Mouse (Mus musculus): ENCODE data around the gene Gm49395. TPM values are rescaled to one million over a fixed set of nuclear protein-coding genes. Genes with fewer than 3 reads are reported as not detected.

The Gm49395 gene
- total RNA-seq, 2 experiments from 2014 or later: 12.5 TPM; not detected in 1

DNA sequence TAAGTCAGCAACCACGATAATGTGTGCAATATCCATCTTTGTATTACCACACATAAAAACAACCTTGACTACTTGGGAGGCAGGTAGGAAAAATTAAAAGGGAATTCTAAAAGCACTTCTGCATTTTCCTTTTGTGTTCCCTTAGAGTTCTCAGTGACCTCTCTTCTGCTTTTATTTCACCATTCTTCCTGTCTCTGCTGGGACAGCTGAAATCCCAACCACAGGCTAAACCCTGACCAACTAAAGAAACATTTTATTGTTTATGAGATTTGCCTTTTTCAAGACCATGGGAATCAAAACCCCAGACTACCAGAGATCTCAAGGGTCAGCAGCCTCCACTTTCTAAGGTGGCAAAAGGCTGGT, 33.8 kb downstream of the Gm49395 start:
- ATAC-seq (replicated peaks; ENCODE audit: low FRiP score, low TSS enrichment, poor library complexity, severe bottlenecking): no peak

- no peak for ATAC-seq (replicated peaks; ENCODE audit: low FRiP score, low TSS enrichment, poor library complexity, severe bottlenecking)
These were observed 34.3 kb downstream of the Gm49395 start for GRCm38 (mm10) chr13:115067324-115067967.

GRCm38 (mm10) chr13:115057555-115057954, 44.2 kb downstream of the Gm49395 start:
- no peak for ATAC-seq (replicated peaks; ENCODE audit: low FRiP score, low TSS enrichment, poor library complexity, severe bottlenecking)

DNA sequence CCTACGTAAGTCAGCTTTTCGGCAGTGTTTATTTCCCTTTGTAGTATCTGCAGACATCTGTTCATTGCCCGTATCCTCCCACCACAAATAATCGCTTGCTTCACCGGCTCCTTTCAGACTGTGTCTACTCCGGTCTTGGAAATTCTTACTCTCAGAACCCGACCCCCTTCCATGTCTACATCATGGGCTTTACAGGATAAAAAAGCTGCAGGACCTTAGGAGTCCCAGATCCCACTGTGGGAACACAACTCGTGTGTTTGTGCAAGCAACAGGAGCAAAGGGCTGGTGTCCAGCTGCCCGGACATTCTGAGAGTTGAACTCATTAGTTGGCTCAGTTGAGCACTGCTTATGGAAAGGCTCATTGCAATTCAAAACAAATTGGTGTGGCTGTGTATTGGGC, 46.9 kb downstream of the Gm49395 start:
- no peak for ATAC-seq (replicated peaks; ENCODE audit: low FRiP score, low TSS enrichment, poor library complexity, severe bottlenecking)

DNA sequence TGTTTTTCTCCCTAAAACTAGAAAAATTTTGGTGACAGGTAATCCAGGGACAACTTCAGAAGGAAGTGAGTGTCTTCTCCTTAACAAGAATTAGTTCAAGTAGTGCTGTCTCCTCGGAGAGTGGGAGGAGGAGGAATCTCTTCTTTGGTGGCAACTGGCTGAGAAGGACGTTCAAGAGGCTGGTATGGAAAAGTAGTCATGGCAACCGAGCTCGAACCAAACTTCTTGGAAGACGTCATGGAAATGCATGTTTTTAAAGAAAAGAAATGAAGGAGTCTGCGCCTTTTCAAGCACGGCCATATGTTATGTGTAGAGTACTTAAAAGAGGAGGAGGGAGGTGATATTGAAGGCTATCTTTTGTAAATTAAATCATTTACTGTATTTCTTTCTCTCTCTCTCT, 49.2 kb downstream of the Gm49395 start:
- no peak for ATAC-seq (replicated peaks; ENCODE audit: low FRiP score, low TSS enrichment, poor library complexity, severe bottlenecking)

DNA sequence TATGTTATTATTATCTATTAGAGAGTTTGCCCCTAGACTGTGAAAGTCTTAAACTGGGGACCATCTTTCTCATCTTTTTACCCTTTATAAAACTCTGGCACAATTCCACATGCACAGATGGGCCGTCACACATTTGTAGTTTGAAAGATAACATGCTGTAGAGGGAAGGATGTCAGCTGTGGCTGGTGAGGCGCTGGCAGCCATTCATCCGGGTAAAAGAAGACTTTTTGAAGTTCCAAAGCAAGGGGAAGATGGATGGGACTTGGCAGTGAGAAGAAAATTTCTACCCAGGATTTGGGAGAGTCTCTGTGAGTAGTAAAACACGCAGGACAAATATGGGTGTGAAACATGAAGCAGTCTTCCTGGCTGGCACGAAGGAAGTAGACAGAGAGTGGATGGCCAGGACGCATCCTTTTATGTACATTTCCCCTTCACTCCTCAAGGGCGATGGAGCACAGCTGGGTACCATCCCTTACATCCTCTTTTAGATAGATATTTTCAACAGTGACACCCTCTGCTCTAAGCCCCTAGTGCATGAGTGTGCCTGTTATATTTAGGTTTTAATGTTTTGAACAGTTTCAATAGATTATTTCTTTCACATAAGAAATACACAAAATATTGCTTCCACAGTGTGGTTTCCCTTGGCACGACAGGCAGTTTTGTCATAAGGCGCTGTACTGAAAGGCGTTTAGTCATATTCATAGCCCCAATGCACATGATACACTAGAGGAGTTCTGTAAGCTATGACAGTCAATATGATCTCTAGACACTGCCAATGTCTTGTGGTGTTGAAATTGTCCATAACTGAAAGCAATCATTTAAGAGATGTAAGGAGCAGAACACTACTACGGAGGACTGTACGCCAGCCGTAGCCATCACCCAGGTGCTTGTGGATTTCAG, 50.8 kb downstream of the Gm49395 start:
- no peak for ATAC-seq (replicated peaks; ENCODE audit: low FRiP score, low TSS enrichment, poor library complexity, severe bottlenecking)

DNA sequence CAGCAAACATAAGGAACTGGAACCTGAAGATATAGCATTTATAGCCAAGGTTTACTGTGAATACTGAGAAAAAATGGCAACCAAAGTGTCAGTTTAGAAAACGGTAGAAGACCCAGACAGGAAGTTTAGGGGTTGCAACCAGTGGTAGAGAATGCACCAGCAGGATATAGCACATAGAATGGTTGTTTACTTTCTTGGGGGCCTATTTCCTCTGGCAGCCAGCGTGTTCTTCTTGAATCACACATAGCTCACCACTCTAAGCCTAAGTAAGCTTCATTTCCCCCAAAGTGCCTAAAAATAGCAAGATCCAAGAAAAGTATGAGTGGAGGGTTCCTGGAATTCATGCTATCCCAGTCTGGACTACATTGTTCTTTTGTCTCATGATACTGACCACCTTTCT, 59.1 kb downstream of the Gm49395 start:
- no peak for ATAC-seq (replicated peaks; ENCODE audit: low FRiP score, low TSS enrichment, poor library complexity, severe bottlenecking)

GRCm38 (mm10) chr13:115037304-115037703, 64.4 kb downstream of the Gm49395 start:
- ATAC-seq (replicated peaks; ENCODE audit: low FRiP score, low TSS enrichment, poor library complexity, severe bottlenecking): no peak

GRCm38 (mm10) chr13:115035387-115035786, 66.3 kb downstream of the Gm49395 start:
- ATAC-seq (replicated peaks; ENCODE audit: low FRiP score, low TSS enrichment, poor library complexity, severe bottlenecking): no peak

DNA sequence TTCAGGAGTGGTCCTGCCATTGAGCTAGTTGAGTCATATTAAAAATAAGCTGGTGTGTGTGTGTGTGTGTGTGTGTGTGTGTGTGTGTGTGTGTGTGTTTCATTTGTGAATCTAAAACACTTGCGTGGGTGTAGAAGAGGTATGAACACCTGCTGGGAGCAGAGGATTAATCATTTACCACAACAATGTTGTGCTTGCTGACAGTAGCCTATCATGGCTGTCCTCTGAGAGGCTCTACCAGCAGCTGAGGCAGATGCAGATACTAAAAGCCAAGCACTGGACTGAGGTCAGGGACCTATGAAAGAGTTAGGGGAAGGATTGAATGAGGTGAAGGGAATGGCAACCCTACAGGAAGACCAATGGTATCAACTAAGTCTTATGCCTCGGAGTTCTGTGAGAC, 68.6 kb downstream of the Gm49395 start:
- ATAC-seq (replicated peaks; ENCODE audit: low FRiP score, low TSS enrichment, poor library complexity, severe bottlenecking): no peak

- ATAC-seq (replicated peaks; ENCODE audit: low FRiP score, low TSS enrichment, poor library complexity, severe bottlenecking): no peak
These were observed 70.3 kb downstream of the Gm49395 start for GRCm38 (mm10) chr13:115031177-115032000.

GRCm38 (mm10) chr13:115025394-115025793, 76.3 kb downstream of the Gm49395 start:
- ATAC-seq (replicated peaks; ENCODE audit: low FRiP score, low TSS enrichment, poor library complexity, severe bottlenecking): no peak

DNA sequence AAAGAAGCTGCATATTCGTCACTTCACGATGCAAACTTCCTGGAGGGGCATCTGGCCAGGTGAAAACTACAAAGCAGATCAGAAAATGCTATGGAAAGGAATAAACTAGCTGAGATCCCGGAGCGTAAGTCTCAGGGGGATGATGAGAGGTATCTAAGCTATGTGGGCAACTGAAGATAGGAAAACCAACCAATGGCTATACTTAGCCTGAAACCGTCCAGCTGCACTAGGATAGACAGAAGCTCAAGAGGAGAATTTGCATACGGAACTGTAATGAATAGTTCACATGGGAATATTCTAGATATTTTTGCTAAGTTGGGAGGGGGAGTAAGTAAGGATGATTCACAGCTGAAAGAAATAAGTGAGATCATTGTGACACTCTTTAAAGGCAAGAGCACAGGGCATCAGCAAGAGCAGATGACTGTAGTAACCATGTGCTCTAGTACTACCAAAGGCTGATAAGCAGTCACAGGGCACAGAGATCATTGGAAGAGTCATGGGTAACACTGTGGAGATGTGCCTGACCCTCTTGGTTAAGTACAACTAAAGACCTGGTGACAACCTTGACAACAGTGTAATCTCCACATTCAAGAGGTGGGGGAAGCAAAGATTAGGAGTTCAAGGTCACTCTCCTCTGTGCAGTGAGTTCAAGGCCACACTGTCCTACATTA, 79.5 kb downstream of the Gm49395 start:
- no peak for ATAC-seq (replicated peaks; ENCODE audit: low FRiP score, low TSS enrichment, poor library complexity, severe bottlenecking)

DNA sequence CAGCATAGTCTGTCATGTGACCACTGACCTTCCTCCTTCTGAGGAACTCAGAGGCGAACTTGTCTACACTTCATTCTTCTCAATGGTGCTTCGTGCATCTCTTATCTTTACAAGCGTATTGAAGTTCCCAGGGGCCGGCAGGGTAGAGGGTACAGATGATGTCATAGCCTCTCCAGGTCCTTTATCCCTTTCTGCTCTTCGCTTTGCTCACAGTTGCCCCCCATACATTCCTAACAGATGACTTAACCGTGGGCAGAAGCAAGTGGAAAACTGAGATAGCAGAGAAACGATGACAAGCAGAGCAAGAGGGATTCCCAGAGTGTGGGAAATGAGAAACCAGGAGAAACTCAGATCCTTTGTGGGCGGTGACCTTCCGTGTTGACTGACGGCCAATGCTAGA, 80.3 kb downstream of the Gm49395 start:
- ATAC-seq (replicated peaks; ENCODE audit: low FRiP score, low TSS enrichment, poor library complexity, severe bottlenecking): no peak

- ATAC-seq (replicated peaks; ENCODE audit: low FRiP score, low TSS enrichment, poor library complexity, severe bottlenecking): no peak
These were observed 81.0 kb downstream of the Gm49395 start for GRCm38 (mm10) chr13:115020727-115021126.

DNA sequence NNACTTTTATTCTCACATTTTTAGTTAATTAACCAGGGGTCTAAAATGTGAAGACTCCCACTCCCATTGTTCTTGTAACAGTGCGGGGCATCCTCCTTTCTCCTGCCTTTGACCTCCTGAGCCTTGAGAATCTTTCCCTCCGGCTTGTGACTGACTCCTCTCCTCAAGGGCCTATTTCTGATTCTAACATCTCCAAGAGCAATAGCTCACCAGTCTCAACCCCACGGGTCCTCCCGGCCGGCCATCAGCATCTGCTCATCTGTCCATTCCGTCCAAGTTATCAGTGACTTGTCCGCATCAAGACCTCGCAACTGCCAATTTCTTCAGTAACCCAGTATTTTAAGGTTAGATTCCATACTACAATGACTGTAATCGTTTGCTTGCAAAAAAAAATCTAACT, 84.2 kb downstream of the Gm49395 start:
- ATAC-seq (replicated peaks; ENCODE audit: low FRiP score, low TSS enrichment, poor library complexity, severe bottlenecking): no peak

DNA sequence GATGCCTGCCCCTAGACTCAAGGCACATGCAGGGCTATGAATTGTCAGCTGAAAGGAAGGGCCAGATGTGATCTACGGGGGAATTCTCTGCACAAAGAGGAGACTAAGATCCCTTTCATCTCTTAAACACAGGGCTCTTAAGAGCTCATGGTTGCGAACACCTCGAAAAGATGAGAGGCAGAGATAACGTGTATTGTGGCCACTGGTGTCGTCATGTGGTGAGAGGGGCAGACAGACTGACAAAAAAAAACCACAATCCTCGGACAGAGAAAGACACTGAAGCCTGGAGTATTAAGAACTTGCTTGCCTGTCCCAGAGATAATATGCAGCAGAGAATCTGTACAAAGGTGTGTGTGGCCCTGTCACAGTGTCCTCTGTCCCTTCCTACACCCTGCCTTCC, 90.2 kb downstream of the Gm49395 start:
- no peak for ATAC-seq (replicated peaks; ENCODE audit: low FRiP score, low TSS enrichment, poor library complexity, severe bottlenecking)

DNA sequence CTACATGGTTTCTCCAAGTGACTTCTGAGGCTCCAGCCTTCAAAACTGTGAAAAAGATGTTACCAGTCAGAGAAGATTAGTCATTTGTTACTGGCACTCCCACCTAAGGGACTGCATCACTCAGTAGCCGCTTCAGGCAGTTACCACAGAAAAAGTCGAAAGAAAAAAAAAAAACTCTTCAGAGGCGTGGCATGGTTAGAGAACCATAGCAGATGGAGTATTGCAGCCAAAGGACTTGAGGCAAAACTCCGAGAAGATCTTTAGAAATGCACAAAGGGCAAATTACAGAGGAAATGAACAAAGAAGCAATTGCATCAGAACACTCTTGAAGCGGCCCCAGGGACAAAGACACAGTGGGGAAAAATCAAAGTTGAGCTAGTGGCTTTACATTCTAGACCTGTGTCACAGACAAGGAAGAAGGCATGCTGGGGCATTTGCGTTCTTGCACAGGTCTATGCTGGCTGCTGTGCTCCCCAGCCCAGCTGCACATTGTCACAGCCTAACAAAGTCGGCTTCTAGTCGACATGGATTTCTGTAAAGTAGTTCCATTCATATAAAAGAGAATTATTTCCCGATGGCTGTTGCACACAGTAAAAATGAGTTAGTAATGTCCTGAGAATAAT, 95.4 kb downstream of the Gm49395 start:
- no peak for ATAC-seq (replicated peaks; ENCODE audit: low FRiP score, low TSS enrichment, poor library complexity, severe bottlenecking)

DNA sequence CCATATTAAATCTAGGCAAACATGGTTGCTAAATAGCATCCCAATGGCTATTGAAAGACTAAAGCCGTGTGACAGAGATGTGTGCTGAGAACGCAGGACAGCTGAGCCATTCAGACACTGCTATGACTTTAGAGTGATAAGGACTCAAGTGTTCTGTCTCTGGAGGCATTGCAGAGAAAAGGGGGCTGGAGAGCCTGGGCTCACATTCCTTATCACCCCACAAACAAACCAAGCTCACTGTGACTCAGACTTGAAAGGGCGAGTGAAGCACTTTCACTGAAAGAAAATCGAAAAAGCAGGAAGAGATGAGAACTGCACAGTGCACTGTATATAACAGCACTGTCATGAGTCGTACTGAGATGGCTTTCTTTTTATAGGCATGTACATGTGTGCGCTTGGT, 96.4 kb downstream of the Gm49395 start:
- ATAC-seq (replicated peaks; ENCODE audit: low FRiP score, low TSS enrichment, poor library complexity, severe bottlenecking): no peak
